Mouse (Mus musculus): ENCODE measurements around the gene Map3k3. TPM values are rescaled to one million over a fixed set of nuclear protein-coding genes. Genes with fewer than 3 reads are reported as not detected.

The Map3k3 gene
- polyA plus RNA-seq, 1 experiment: 61.6 TPM

GRCm38 (mm10) chr11:106155761-106156160 lies 71.3 kb downstream of the Map3k3 start:
- WGBS: 36% methylated on average over 3 of the region's 3 CpGs
- DNase-seq: no peak
- Histone ChIP-seq H3K4me3 (replicated peaks; ENCODE audit: extremely low read depth, low read depth, low read length) (no peak overlapping the region), H3K4me1 (ENCODE audit: control insufficient read depth, insufficient read depth, low read length) (peaks cover 14% of the 10 kb centered on the region)
- no peak for TF ChIP-seq POLR2A (IDR thresholded peaks at IDR 0.05; ENCODE audit: borderline replicate concordance, extremely low read depth, low read depth, low read length)
- no peak for TF ChIP-seq CTCF (IDR thresholded peaks at IDR 0.05; ENCODE audit: insufficient read depth, low read length)

GRCm38 (mm10) chr11:106156257-106156656 lies 71.8 kb downstream of the Map3k3 start:
- H3K4me1 ChIP-seq (ENCODE audit: control insufficient read depth, insufficient read depth, low read length): peaks cover 17% of the 10 kb centered on the region
- no peak for TF ChIP-seq CTCF (IDR thresholded peaks at IDR 0.05; ENCODE audit: insufficient read depth, low read length)
- no peak for TF ChIP-seq POLR2A (IDR thresholded peaks at IDR 0.05; ENCODE audit: borderline replicate concordance, extremely low read depth, low read depth, low read length)
- no peak overlapping the region for H3K4me3 ChIP-seq (replicated peaks; ENCODE audit: extremely low read depth, low read depth, low read length)
- DNase-seq: no peak
- WGBS: 56% methylated on average over 1 of the region's 1 CpGs

- no peak for TF ChIP-seq CTCF (IDR thresholded peaks at IDR 0.05; ENCODE audit: insufficient read depth, low read length)
- peak; percentile 5; the same call in 1 of the 2 replicates for TF ChIP-seq POLR2A (IDR thresholded peaks at IDR 0.05; ENCODE audit: borderline replicate concordance, extremely low read depth, low read depth, low read length)
- no peak overlapping the region for H3K4me3 ChIP-seq (replicated peaks; ENCODE audit: extremely low read depth, low read depth, low read length)
- 65% methylated on average over 7 of the region's 7 CpGs for WGBS
- no peak for DNase-seq
- peaks cover 18% of the 10 kb centered on the region for H3K4me1 ChIP-seq (ENCODE audit: control insufficient read depth, insufficient read depth, low read length)
Measured at GRCm38 (mm10) chr11:106157154-106157553, 72.7 kb downstream of the Map3k3 start.

- peak; percentile 24; the same call in 1 of the 2 replicates for TF ChIP-seq POLR2A (IDR thresholded peaks at IDR 0.05; ENCODE audit: borderline replicate concordance, extremely low read depth, low read depth, low read length)
- TF ChIP-seq CTCF (IDR thresholded peaks at IDR 0.05; ENCODE audit: insufficient read depth, low read length): peak; percentile 57
- Histone ChIP-seq H3K4me1 (ENCODE audit: control insufficient read depth, insufficient read depth, low read length) (peaks cover 21% of the 10 kb centered on the region), H3K4me3 (replicated peaks; ENCODE audit: extremely low read depth, low read depth, low read length) (peak overlapping the region; percentile 78)
- no peak for DNase-seq
- WGBS: 47% methylated on average over 14 of the region's 14 CpGs
Measured at GRCm38 (mm10) chr11:106158081-106158929, 73.9 kb downstream of the Map3k3 start.

- no peak for TF ChIP-seq CTCF (IDR thresholded peaks at IDR 0.05; ENCODE audit: insufficient read depth, low read length)
- TF ChIP-seq POLR2A (IDR thresholded peaks at IDR 0.05; ENCODE audit: borderline replicate concordance, extremely low read depth, low read depth, low read length): no peak
- Histone ChIP-seq H3K4me3 (replicated peaks; ENCODE audit: extremely low read depth, low read depth, low read length) (peak overlapping the region; percentile 78), H3K4me1 (ENCODE audit: control insufficient read depth, insufficient read depth, low read length) (peaks cover 25% of the 10 kb centered on the region)
- WGBS: 25% methylated on average over 9 of the region's 9 CpGs
- no peak for DNase-seq
Measured at GRCm38 (mm10) chr11:106158930-106159215, 74.5 kb downstream of the Map3k3 start.

GRCm38 (mm10) chr11:106159216-106159920 lies 75.0 kb downstream of the Map3k3 start:
- TF ChIP-seq CTCF (IDR thresholded peaks at IDR 0.05; ENCODE audit: insufficient read depth, low read length): no peak
- TF ChIP-seq POLR2A (IDR thresholded peaks at IDR 0.05; ENCODE audit: borderline replicate concordance, extremely low read depth, low read depth, low read length): no peak
- peak overlapping the region; percentile 78 for H3K4me3 ChIP-seq (replicated peaks; ENCODE audit: extremely low read depth, low read depth, low read length)
- DNase-seq: peak; percentile 87
- 2% methylated on average over 24 of the region's 25 CpGs for WGBS
- H3K4me1 ChIP-seq (ENCODE audit: control insufficient read depth, insufficient read depth, low read length): peaks cover 28% of the 10 kb centered on the region

- peaks cover 34% of the 10 kb centered on the region for H3K4me1 ChIP-seq (ENCODE audit: control insufficient read depth, insufficient read depth, low read length)
- peak; percentile 79 for DNase-seq
- peak overlapping the region; percentile 96 for H3K4me3 ChIP-seq (replicated peaks; ENCODE audit: extremely low read depth, low read depth, low read length)
- under 1% methylated on average over 104 of the region's 106 CpGs for WGBS
- TF ChIP-seq CTCF (IDR thresholded peaks at IDR 0.05; ENCODE audit: insufficient read depth, low read length) (no peak), POLR2A (IDR thresholded peaks at IDR 0.05; ENCODE audit: borderline replicate concordance, extremely low read depth, low read depth, low read length) (peak; percentile 67; the same call in 1 of the 2 replicates)
Measured at GRCm38 (mm10) chr11:106159921-106160840, 75.8 kb downstream of the Map3k3 start.

- TF ChIP-seq POLR2A (IDR thresholded peaks at IDR 0.05; ENCODE audit: borderline replicate concordance, extremely low read depth, low read depth, low read length) (peak; percentile 24; the same call in 1 of the 2 replicates), CTCF (IDR thresholded peaks at IDR 0.05; ENCODE audit: insufficient read depth, low read length) (no peak)
- no peak for DNase-seq
- peaks cover 34% of the 10 kb centered on the region for H3K4me1 ChIP-seq (ENCODE audit: control insufficient read depth, insufficient read depth, low read length)
- 48% methylated on average over 22 of the region's 22 CpGs for WGBS
- peak within 1 kb of the TSS; percentile 96 for H3K4me3 ChIP-seq (replicated peaks; ENCODE audit: extremely low read depth, low read depth, low read length)
Measured at GRCm38 (mm10) chr11:106160841-106161721, 76.7 kb downstream of the Map3k3 start, which contains the start of the genes Gm10840 and Limd2. Gene Gm10840, plus strand, starts transcription at chr11:106160850. Gene Limd2, minus strand, starts transcription at chr11:106160860.

All from lung, adult 2 months (tissue).